Mouse (Mus musculus) heart, adult 11 months (tissue): ENCODE data around the gene Gm853.

ENCODE experiments used
- DNase-seq: peaks from one replicate; pipeline ENCODE4 v3.0.0; 2022

Gene Gm853

DNA sequence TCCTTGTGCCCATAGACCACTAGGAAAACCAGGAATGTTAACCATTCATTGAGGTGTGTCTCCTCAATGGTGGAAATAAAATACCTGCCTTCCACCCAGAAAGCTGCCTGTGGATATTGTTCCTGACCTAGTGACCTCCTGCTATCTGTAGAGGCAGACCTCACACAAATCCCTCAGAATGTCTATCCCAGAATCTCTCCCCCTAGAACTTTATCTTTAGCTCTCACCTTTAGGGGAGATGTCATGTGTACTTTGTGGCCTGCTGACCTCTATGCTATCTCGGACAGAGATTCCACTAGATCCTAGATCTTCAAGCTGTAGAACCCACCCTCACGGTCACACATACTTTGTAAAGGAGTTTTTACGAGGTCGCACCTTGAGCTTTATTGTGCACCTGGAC lies 9.0 kb downstream of the Gm853 start:
- no peak for DNase-seq

- DNase-seq: no peak
Measured at GRCm38 (mm10) chr4:130212421-130212820, 9.8 kb downstream of the Gm853 start.

- no peak for DNase-seq
Measured at GRCm38 (mm10) chr4:130211870-130212269, 10.3 kb downstream of the Gm853 start.

DNA sequence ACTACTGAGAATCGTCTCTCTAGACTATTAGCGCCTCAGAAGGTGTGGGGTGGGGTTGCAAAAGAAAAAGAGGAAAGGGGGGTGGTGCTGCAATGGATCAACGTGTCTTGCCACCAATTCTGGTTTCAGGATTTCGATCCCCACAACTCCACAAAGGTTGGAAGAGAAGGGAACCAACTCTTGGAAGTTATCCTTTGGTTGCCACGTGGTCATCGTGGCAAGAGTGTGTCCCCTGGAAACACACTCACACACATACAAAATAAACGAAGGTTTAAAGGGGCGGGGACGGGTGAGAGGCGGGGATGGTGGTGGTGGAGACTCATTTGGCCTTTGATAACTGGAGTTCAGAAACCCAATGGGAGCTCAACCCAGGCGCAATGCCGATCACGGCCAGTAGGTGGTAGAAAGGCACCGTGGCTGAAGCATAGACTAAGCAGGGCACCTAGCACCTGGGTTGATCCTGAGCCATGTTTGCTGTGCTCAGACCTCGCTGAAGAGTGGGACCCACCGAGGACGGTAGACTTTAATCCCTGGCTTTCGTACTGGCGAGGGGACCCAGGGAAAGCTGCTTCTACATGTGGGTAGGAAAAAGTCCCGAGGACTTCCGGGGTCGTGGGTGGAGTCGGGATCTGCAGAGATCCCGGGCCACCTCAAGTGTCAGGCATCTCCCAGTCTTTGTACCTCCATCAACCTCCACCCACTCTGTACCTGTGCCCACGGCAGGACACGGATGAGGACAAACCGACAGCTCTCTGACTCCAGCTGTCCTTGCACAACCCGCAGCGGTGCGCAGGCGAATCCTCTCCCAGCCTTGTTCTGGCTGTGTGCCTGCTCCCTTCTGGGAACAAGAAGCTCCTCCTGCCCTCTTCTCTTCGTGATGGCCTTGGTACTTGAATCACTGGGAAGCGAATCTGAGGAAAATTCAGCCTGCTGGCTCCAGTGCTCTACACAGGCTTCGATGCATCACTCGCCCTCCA lies 23.2 kb downstream of the Gm853 start:
- peak; percentile 96 for DNase-seq

GRCm38 (mm10) chr4:130196542-130196941 lies 25.7 kb downstream of the Gm853 start:
- DNase-seq: no peak

DNA sequence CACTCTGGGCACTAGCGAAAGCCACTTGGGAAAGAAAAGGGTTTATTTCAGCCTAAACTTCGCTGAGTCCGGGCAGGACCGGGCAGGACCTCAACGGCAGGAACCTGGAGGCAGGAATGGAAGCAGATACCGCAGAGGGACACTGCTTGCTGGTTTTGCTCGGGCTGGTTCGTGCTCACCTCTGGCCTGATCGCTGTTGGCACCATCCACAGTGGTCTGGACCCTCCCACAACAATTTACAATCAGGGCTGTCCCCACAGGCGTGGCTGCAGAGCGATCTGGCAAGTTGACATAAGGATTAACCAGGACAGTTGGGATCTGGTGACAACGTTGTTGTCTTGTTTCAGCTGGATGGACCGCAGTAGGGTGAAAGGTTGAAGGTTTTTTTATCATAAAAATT lies 26.3 kb downstream of the Gm853 start:
- no peak for DNase-seq

DNA sequence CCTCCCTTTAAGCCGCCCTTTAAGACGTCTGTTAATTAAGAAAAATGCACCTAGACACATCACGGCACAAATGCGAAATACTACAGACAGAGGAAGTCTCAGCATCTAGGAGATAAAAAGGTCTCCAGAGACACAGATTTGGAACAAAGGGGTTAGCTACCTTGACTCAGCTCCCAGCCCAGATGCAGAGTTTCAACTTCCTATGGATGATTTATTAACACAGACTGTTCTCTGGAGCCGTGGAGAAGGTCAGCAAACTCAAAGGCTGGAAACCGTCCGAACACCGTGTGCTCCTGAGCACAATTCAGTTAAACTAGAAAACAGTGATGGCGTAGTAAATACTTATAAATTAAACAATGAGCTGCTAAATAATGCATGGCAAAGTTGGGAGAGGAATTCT lies 29.9 kb downstream of the Gm853 start:
- no peak for DNase-seq

DNA sequence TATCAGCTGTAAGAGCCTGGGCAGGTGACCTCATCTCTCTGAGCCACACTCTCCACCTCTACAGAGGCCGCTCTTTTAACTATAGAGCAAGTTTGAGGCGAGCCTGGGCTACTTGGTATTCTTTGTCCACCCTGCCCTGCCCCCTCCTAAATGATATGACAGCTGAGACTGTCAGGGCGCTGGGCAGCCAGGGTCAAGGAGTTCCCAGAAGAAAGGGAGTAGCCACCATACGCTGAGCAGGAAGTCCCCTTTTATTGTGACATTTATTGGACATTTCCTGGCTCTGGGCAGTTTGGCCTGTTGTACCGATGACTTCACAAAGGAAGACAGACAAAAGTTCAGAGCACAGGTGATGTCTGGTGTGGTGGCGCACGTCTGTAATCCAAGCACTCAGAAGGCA lies 32.6 kb downstream of the Gm853 start:
- DNase-seq: peak; percentile 93

- DNase-seq: peak; percentile 97
Measured at GRCm38 (mm10) chr4:130188806-130189297, 33.3 kb downstream of the Gm853 start.

DNA sequence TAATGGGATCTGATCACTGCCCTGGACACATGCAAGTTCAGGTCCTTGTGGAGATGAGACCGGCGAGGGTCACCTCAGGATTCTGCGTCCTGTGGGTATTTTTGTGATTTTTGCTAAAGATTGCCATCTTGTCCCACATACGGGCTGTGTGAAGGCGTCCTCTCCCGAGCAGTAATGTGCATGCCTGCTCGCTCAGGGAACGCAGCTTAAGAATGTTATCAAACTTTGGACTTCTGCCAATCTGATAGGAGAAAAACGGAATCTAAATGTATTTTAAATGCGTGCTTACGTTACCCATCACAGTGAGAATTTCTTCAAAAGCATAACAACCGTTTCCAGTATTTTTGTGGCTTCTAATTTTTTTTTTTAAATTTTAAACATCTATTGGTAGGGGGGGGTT lies 35.3 kb downstream of the Gm853 start:
- DNase-seq: peak; percentile 84

DNA sequence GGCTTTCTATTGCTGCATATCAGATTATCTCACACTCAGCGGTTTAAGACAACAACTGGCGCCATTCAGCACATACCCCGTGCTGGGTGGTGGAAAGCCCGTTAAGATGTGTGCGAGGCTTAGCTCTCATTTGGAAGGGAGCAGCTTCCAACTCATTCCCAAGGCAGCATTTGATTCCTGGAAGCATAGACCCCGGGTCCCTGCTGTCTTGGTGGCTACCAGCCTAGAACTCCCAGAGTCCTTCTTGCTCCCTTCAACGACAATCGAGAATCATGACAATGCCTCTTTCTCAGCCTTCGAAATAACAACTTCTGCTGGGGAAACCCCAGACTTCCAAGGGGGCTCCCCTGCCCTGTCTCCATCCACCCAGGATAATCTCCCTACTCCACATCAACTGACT lies 35.8 kb downstream of the Gm853 start:
- DNase-seq: peak; percentile 73

DNA sequence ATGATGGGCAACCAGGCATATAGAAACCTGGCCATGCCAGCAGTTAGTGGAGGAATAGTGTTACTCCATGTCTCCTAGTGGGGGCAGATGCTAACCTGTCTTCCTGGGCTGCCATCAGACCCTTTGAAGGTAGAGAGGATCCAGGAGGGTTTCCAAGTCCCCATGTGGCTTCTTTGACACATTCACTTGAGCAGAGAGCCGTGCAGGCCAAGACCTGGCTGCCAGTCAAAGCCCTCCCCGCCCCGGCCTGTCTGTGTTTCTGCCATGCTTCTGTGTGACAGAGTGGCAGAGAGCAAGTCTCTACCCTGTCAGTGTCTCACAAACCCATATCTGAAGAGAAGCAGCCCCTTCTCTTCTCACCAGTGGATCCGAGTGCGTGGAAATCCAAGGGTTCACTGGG lies 38.3 kb downstream of the Gm853 start:
- peak; percentile 84 for DNase-seq

GRCm38 (mm10) chr4:130183023-130183422 lies 39.2 kb downstream of the Gm853 start:
- DNase-seq: peak; percentile 74

DNA sequence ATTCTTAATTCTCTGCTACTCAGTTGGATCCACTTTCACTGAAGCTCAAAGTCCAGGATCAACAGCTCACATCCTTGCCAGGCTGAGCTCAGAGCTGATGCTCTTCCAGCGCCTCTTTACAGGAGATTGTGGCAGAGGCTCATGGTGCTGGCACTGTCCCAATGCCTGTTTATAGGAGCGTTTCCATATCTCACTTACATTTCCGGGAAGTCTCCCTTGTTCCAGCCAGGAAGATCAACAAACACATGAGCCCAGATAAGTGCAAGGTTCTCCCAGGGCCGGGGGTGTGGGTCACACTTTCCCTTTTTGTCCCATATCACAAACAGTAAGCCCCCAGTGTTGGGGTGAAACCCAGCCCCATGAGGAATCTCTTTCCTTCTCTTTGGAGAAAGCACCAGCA lies 40.3 kb downstream of the Gm853 start:
- peak; percentile 97 for DNase-seq

- DNase-seq: peak; percentile 77
Measured at GRCm38 (mm10) chr4:130180909-130181602, 41.1 kb downstream of the Gm853 start.

- DNase-seq: no peak
Measured at GRCm38 (mm10) chr4:130179876-130180275, 42.3 kb downstream of the Gm853 start.

DNA sequence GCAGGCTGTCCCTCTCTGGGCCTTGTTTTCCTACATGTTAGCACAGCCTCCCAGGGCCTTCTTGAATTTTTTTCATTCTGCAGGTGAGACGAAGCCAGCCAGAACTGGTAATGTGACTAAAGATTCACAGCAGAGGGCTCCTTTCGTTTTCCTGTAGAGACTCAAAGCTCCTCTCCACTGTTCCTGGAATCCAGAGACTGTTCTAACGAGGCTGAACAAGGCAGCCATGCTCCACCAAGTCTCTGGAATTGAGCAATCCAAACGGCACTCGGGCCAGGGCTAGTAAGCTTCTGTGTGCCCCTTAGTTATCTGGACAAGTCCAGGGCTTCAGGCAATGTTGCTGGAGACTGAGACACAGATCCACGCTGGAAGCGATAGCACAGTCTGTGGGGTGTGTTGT lies 44.7 kb downstream of the Gm853 start:
- peak; percentile 87 for DNase-seq

DNA sequence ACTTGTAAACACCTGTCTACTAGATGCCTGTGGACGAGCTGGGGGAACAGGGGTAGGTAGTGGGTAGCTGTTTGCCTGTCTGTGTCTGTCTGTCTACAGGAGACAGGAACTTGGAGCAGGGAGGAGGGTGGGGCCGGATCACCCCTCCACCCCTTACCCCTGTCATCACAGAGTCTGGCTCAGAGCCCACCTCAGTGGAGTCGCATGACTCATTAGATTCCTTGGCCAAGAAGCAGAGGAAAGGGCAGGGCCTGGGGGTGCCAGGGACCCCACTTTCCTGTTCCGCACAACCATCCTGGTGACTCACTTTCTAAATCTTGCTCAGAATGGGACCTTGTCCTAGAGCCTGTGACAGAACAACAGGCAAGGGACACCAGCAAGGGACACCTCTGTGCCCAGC lies 45.1 kb downstream of the Gm853 start:
- peak; percentile 98 for DNase-seq

- peak; percentile 89 for DNase-seq
Measured at GRCm38 (mm10) chr4:130176156-130176720, 46.0 kb downstream of the Gm853 start.

- peak; percentile 98 for DNase-seq
Measured at GRCm38 (mm10) chr4:130175072-130175711, 47.0 kb downstream of the Gm853 start, which contains the start of gene Tinagl1. Gene Tinagl1 (minus strand): TSS chr4:130175122.

DNA sequence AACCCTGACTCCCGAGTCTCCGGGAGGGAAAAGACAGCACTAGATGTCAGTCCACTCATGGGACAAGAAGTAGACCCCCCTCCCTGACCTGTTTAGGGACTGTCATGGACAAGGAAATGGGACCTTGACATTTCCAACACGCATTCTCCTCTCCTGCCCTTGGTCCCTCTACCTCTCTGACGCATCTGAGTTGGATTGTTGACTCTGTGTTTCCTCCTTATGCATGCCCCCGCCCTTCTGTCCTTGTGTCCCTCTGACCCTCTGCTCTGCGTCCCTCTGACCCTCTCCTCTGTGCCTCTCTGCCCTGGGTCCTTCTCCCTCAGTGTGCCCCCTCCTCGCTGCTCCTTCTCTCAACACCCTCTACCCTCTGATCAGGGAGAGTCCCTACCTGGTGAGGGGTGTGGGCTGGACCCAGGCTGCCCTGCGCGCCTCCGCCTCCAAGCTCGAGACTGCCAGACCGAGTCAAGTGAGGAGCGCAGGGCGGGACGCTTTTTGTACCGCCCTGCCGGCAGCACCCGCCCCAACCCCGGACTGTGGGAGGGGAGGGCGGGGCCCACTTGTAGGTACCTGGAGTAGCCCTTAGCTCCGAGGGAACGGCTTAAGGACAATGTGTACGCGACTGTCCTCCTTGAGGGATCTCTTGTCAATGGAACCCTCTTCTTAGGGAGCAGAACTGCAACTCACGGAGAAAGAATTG lies 47.7 kb downstream of the Gm853 start:
- DNase-seq: peak; percentile 99

DNA sequence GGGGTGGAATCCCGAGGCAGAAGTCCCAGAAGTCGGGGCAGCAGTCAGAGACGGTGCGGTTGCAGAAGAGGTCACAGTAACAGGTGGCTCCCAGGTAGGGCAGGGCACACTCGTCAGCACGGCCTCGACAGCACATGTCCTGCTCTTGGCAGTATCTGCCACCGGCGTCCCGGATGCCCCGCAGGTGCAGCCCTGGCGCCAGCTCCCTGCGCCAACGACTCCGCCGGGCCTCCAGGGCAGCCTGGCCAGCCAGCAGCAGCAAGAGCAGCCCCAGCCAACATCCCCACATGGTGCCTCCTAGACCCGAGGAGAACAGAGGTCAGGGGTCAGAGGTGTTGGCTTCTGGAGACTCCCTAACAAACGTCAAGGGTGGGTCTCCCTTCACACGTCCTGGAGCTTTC lies 48.3 kb downstream of the Gm853 start:
- DNase-seq: peak; percentile 95
